Mouse (Mus musculus) megakaryocyte, embryonic 14.5 days (primary cell): ENCODE measurements around the gene Txn2. TPM values are rescaled to one million over a fixed set of nuclear protein-coding genes. Genes with fewer than 3 reads are reported as not detected.

Experiments used
- H3K27me3 ChIP-seq: replicated peaks from 2 replicates; pipeline ENCODE3; 2012; ENCODE audit warnings: inconsistent platforms
- H3K36me3 ChIP-seq: replicated peaks from 2 replicates; pipeline ENCODE3; 2012; ENCODE audit warnings: low read length, inconsistent platforms, mixed read lengths
- H3K4me1 ChIP-seq: 2 replicates; pipeline ENCODE4 v1.6.1; 2012; ENCODE audit warnings: inconsistent platforms
- H3K4me3 ChIP-seq: replicated peaks from 2 replicates; pipeline ENCODE3; 2012; ENCODE audit warnings: moderate library complexity, mild to moderate bottlenecking, inconsistent platforms
- H3K9me3 ChIP-seq: 2 replicates; pipeline ENCODE4 v1.6.1; 2012; ENCODE audit warnings: inconsistent platforms
- FLI1 ChIP-seq: IDR thresholded peaks from 2 replicates; pipeline ENCODE4 v1.6.1; 2012; ENCODE audit warnings: low read length, inconsistent platforms, mixed read lengths
- GATA1 ChIP-seq: IDR thresholded peaks from 3 replicates; pipeline ENCODE4 v1.6.1; 2012; ENCODE audit warnings: mixed read lengths, low read length, inconsistent platforms, borderline replicate concordance
- polyA plus RNA-seq: library from polyadenylated mRNA; stranded (reverse); fragments of >175 nt; gene quantifications from 2 replicates; pipeline ENCODE4 v1.2.3, GENCODE M21; 2012; ENCODE audit warnings: low replicate concordance; ENCODE audit not compliant: insufficient read depth

The Txn2 gene
- 186 and 405 TPM in 2 replicates for polyA plus RNA-seq

DNA sequence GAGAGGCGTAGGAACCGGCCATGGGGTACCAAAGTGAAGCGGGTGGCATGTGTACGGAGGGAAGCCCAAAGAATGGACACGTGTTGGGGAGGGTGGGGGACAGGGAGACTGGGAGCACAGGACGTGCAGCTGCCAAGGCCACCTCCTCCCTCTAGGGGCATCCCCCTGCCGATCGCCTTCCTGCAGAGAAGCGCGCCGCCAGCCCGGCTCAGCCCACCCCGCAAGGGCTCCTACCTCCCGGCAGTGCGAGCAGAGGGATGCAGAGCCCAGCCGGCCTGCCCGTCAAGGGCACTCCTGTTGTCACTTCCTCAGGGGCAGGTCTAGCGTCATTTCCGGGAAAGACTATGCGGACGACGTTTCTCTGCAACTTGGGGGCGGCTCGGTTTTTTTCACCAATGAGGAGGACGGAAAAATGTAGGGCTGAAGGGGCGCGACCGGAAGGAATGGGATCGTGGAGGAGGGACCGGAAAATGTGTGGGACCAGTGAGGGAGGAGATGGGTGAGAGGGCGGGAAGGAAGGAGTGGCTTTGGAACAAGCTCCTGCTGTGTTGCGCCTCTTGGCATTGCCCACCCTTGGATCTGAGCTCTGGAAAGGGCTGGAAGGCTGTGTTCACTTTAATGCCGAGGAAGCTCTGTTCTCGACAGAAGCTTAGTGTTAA is at the start of gene Txn2:
TSS of gene Txn2 (minus strand) at position 334 of the 659 bp plus-strand sequence.
- peaks cover 42% of the 10 kb centered on the region for H3K36me3 ChIP-seq
- no peaks in the 10 kb centered on the region for H3K27me3 ChIP-seq
- peak within 1 kb of the TSS; percentile 95 for H3K4me3 ChIP-seq
- H3K9me3 ChIP-seq, result no peaks in the 10 kb centered on the region
- peaks cover 86% of the 10 kb centered on the region for H3K4me1 ChIP-seq
- peak; percentile 92 for TF ChIP-seq FLI1
- TF ChIP-seq GATA1, result no peak

DNA sequence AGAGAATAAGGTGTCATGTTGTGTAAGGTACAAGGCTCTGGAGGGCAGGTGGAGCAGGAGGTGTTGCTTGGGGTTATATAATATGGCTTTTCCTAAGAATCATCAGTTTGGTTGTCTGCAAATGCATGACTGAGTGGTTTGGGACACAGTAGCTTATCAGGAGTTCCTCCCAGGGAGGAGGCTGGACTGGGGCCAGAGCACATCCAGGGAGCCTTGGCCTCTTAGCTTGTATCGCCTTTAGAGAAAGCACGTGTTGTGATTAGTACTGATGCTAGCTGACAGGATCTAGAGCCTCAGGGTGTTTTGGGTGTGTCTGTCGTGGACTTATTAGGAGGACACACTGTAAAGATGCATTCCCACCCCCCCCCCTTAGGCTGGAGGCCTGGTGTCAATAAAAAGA is 48.9 kb upstream of the Txn2 start:
- no peak overlapping the region for H3K4me3 ChIP-seq
- H3K9me3 ChIP-seq, result no peaks in the 10 kb centered on the region
- H3K4me1 ChIP-seq, result peaks cover 29% of the 10 kb centered on the region
- H3K27me3 ChIP-seq, result peaks cover 48% of the 10 kb centered on the region
- TF ChIP-seq FLI1, result no peak
- TF ChIP-seq GATA1, result no peak
- H3K36me3 ChIP-seq, result no peaks in the 10 kb centered on the region

DNA sequence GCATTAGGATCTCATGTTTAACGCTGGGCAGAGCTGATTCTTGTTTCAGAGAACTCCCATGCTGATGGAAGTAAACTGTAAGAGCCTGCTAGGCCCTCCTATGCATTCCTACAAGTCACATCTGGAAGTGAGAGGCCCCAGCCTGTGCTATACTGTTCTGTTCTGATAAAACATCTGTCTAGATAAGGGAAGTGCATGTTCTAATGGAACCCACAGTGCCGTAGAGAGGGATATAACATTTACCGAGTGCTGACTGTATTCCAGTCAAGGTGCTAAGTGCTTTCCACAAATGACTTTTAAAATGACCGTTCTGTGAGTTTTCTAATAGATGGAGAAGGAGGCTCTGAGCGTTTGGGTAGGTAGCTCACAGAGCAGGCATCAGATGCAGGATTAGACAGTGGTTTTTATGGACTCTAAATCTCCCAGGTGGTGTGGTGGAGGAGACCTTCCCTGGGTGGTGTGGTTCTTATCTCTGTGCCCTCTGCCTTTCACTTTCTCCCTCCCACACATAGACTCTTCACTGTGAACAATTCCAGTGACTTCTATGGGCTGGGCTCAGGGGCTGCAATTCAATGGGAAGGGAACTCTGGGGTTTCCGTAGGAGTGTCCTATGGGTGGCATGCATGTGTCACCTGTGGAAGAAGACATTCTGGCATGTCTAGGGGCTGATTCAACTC is 45.5 kb upstream of the Txn2 start:
- H3K4me1 ChIP-seq, result peaks cover 43% of the 10 kb centered on the region
- H3K4me3 ChIP-seq, result no peak overlapping the region

DNA sequence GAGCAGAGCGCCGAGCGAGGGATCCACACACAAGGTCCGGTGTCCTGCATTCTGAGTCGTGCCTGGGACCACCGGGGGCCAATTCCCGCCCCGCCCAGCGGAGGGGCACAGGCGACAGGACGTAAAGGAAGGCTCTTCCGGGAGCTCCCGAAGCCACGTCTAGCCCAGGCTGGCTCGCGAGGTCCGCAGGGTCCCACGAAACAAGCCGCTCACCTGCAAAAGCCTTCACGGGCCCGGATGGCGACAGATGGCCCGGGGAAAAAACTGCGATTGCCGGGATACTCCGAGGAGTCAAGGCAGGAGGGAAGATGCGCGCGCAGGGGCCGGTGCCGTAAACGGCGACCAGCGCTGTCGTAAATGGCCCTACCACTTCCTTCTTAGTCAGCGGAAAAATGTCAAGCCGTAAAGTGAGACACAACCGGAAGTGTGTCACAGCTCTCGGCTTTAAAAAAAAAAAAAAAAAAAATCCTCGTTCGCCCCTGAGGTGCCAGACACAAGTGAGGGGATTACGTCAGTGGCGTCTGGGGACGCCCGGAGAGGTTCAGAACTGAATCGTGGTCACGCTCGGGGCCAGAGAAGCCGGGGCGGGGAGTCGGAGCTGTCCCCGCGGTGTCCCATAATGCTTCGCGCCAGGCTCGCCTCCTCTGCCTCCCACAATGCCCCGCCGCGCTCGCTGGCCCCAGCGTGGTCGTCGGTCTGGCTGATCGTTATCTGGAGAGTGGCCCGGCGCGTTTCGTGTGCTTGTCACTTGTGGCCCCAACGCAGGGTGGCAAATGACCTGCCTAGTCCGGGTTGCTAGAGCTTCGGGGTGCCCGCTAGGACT is 41.9 kb upstream of the Txn2 start, which contains the start of gene Eif3d:
TSS of gene Eif3d (minus strand) at position 344 of the 823 bp plus-strand sequence.
- H3K27me3 ChIP-seq, result peaks cover under 1% of the 10 kb centered on the region
- TF ChIP-seq GATA1, result 0 out of 3 replicates have a peak, but pooled peaks have one; percentile 43
- peak; percentile 53; the same call in 1 of the 2 replicates for TF ChIP-seq FLI1
- peak within 1 kb of the TSS; percentile 97 for H3K4me3 ChIP-seq
- peaks cover 63% of the 10 kb centered on the region for H3K4me1 ChIP-seq
- no peaks in the 10 kb centered on the region for H3K9me3 ChIP-seq
- peaks cover 36% of the 10 kb centered on the region for H3K36me3 ChIP-seq

More for the DNA sequence above, 45.5 kb upstream of the Txn2 start:
- Histone ChIP-seq H3K27me3 (peaks cover 22% of the 10 kb centered on the region), H3K9me3 (no peaks in the 10 kb centered on the region), H3K36me3 (no peaks in the 10 kb centered on the region)
- TF ChIP-seq FLI1 (no peak), GATA1 (no peak)

DNA sequence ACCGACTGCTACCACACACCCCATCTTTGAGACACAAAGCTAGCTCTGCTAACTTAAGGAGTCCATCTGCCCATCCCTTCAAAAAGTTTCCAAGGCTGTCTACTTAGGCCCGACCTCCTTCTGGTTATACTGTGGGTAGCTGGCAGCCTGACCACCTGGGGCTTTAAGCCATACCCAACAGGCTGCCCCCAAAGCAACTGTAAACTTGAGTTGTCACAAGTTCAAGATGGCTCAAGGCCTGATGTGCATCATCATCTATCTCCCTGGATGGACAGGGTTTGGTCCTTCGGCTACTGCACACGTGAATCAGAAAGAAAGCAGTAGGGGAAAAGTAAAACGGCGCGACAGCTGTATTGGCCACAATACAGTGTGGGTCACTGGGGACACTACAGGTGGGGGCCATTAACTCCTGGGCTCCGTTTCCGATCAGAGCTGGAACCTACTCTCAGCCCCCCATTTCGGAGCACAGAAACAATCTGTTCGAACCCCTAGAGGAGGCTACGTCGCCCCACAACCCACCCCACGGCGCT is 41.2 kb upstream of the Txn2 start:
- TF ChIP-seq FLI1 (no peak), GATA1 (no peak)
- Histone ChIP-seq H3K9me3 (no peaks in the 10 kb centered on the region), H3K4me1 (peaks cover 70% of the 10 kb centered on the region), H3K36me3 (peaks cover 42% of the 10 kb centered on the region), H3K4me3 (peak overlapping the region; percentile 97), H3K27me3 (no peaks in the 10 kb centered on the region)

DNA sequence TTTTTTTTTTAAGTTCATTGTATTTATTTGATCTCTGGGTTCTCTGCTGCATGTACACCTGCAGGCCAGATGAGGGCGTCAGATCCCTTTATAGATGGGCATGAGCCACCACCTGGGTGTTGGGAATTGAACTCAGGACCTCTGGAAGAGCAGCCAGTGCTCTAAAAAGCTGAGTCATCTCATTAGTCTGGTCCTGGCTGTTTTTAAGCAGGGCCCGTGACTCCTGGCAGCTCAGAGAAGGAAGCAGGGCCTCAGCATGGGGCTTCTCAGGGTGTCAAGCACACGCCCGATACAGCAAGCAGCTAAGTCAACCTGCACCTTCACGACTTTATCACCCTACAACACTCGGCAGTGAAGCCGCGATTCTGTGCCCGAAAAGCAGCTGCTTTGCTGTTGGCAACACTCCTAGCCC is 36.3 kb upstream of the Txn2 start:
- H3K4me1 ChIP-seq, result peaks cover 52% of the 10 kb centered on the region
- TF ChIP-seq GATA1, result no peak
- no peak for TF ChIP-seq FLI1
- peaks cover 91% of the 10 kb centered on the region for H3K36me3 ChIP-seq
- H3K9me3 ChIP-seq, result no peaks in the 10 kb centered on the region
- H3K4me3 ChIP-seq, result no peak overlapping the region
- no peaks in the 10 kb centered on the region for H3K27me3 ChIP-seq

DNA sequence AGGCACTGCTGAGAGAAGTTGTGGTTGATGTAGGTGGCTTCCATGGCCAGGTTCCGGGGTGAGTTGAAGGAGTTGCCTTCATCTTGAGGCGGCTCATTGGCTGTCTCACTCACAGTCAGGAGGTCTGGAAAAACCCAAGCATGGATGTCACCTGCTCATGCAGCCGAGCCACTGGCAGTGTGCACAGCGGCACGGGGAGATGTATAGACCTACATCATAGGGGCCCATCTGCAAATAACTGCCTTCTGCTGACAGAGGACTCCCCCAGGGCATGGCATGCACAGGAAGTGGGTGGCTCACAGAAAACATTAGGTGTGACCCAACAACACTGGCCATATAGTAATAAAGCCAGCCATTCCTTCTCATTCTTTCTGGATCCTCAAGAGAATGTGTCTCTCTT is 33.6 kb upstream of the Txn2 start:
- no peak overlapping the region for H3K4me3 ChIP-seq
- H3K27me3 ChIP-seq, result no peaks in the 10 kb centered on the region
- H3K4me1 ChIP-seq, result peaks cover 36% of the 10 kb centered on the region
- peaks cover 96% of the 10 kb centered on the region for H3K36me3 ChIP-seq
- TF ChIP-seq GATA1 (no peak), FLI1 (no peak)
- H3K9me3 ChIP-seq, result no peaks in the 10 kb centered on the region

DNA sequence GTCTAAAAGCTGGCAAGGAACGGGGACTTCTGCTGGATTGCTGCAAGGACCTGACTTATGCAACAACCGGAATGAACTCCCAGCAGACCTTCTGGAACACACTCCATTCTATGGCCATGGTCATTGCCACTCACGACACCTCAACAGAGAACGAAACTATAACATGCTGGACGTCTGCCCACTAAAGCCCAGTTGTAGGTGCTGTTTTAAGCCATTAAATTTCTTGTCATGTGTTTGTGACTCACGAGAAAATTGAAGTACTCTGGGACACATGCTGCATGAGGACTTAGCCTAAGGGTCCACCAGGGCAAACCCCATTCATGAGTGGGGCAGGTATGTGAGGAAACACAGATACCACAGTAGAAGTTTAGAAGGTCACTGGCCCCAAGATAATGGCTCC is 31.9 kb upstream of the Txn2 start:
- no peak overlapping the region for H3K4me3 ChIP-seq
- no peak for TF ChIP-seq GATA1
- TF ChIP-seq FLI1, result no peak
- no peaks in the 10 kb centered on the region for H3K9me3 ChIP-seq
- H3K36me3 ChIP-seq, result peaks cover 78% of the 10 kb centered on the region
- H3K4me1 ChIP-seq, result peaks cover 37% of the 10 kb centered on the region
- peaks cover 1% of the 10 kb centered on the region for H3K27me3 ChIP-seq

DNA sequence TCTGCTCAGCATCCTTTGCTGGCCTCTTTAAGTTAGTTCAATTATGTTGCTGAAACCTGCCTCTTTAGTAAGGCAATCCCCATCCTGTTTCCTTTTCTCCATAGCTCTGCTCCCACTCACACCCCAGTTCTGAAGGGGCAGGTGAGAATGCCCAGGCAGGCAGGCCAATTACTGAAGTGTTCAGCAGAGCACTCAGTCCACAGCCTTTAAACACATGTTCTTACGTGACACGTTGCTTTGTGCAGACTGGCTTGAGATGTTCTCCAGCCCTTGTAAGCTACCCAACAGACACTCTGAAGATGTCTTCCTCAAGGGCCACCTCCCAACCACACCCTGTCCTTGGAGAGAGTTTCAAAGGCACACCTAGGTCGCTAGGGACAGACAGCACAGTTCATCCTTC is 29.3 kb upstream of the Txn2 start:
- TF ChIP-seq GATA1 (no peak), FLI1 (no peak)
- H3K4me3 ChIP-seq, result no peak overlapping the region
- H3K4me1 ChIP-seq, result peaks cover 37% of the 10 kb centered on the region
- H3K27me3 ChIP-seq, result peaks cover 6% of the 10 kb centered on the region
- H3K36me3 ChIP-seq, result peaks cover 66% of the 10 kb centered on the region
- no peaks in the 10 kb centered on the region for H3K9me3 ChIP-seq
